Mouse (Mus musculus): Measurements from ENCODE around the gene Olfr539. TPM values are rescaled to one million over a fixed set of nuclear protein-coding genes. Genes with fewer than 3 reads are reported as not detected.

Olfr539 gene
- polyA plus RNA-seq, 1 experiment from 2014 or later: not detected

DNA sequence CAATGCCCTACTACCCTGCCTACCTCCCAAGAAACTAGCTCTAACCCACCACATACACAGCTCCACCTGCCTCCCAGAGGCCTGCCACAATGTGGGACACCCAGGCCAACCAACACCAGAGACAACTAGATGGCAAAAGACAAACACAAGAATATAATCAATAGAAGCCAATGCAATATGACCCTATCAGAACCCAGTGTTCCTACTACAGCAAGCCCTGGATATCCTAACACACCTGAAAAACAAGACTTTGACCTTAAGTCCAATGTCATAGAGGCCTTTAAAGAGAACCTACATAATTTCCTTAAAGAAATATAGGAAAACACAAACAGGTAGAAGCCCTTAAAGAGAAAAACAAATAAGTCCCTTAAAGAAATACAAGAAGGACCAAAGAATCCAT is 65.8 kb downstream of the Olfr539 start:
- Histone ChIP-seq H3K27ac (ENCODE audit: low read depth) (peak overlapping the region; percentile 53), H3K4me3 (ENCODE audit: low read depth, low read length) (no peak overlapping the region), H3K4me2 (ENCODE audit: low read depth, low read length) (no peak overlapping the region), H3K4me1 (ENCODE audit: insufficient read depth) (peaks cover 11% of the 10 kb centered on the region), H3K27me3 (ENCODE audit: insufficient read depth, low read length) (no peaks in the 10 kb centered on the region), H3K9ac (replicated peaks) (no peak overlapping the region), H3K36me3 (replicated peaks; ENCODE audit: insufficient read depth, low read length) (no peaks in the 10 kb centered on the region), H3K9me3 (ENCODE audit: low read length) (no peaks in the 10 kb centered on the region)
- ATAC-seq (peak; percentile 87), DNase-seq (no peak)
- TF ChIP-seq EP300 (IDR thresholded peaks at IDR 0.05; ENCODE audit: low read depth): peak; percentile 72
- no peak for TF ChIP-seq CTCF (IDR thresholded peaks at IDR 0.05; ENCODE audit: low read depth)

Other genes starting within 250 kb of the Olfr539 start
- not detected in 2 replicates for gene Olfr532, start 238.3 kb upstream of the Olfr539 start, polyA plus RNA-seq (2015; fragmentation: Nextera tagmentation; extraction: Ambion mirVana)
- gene Olfr533, start 196.6 kb upstream of the Olfr539 start, polyA plus RNA-seq (2015; fragmentation: Nextera tagmentation; extraction: Ambion mirVana): not detected in 2 replicates
- not detected in 2 replicates for gene Olfr535, start 175.7 kb upstream of the Olfr539 start, polyA plus RNA-seq (2015; fragmentation: Nextera tagmentation; extraction: Ambion mirVana)
- gene Olfr536, start 152.5 kb upstream of the Olfr539 start, polyA plus RNA-seq (2015; fragmentation: Nextera tagmentation; extraction: Ambion mirVana): not detected in 2 replicates
- not detected in 2 replicates for gene Olfr538, start 92.0 kb upstream of the Olfr539 start, polyA plus RNA-seq (2015; fragmentation: Nextera tagmentation; extraction: Ambion mirVana)
- gene Olfr46, start 58.7 kb upstream of the Olfr539 start, polyA plus RNA-seq (2015; fragmentation: Nextera tagmentation; extraction: Ambion mirVana): not detected in 2 replicates
- not detected in 2 replicates for gene Olfr61, start 31.0 kb upstream of the Olfr539 start, polyA plus RNA-seq (2015; fragmentation: Nextera tagmentation; extraction: Ambion mirVana)
- gene Olfr53, start 13.5 kb upstream of the Olfr539 start, polyA plus RNA-seq (2015; fragmentation: Nextera tagmentation; extraction: Ambion mirVana): not detected in 2 replicates
- gene Olfr45, start 22.0 kb downstream of the Olfr539 start, polyA plus RNA-seq (2015; fragmentation: Nextera tagmentation; extraction: Ambion mirVana): not detected in 2 replicates
- gene Olfr541, start 37.3 kb downstream of the Olfr539 start, polyA plus RNA-seq (2015; fragmentation: Nextera tagmentation; extraction: Ambion mirVana): not detected in 2 replicates
- 556 and 629 TPM in 2 replicates for gene Cyp2e1, start 103.8 kb downstream of the Olfr539 start, polyA plus RNA-seq (2015; fragmentation: Nextera tagmentation; extraction: Ambion mirVana)
- gene Syce1, start 127.9 kb downstream of the Olfr539 start, polyA plus RNA-seq (2015; fragmentation: Nextera tagmentation; extraction: Ambion mirVana): not detected in 2 replicates
- 0.14 and 0.21 TPM in 2 replicates for gene Zfp941, start 162.2 kb downstream of the Olfr539 start, polyA plus RNA-seq (2015; fragmentation: Nextera tagmentation; extraction: Ambion mirVana)
- gene Urah, start 175.1 kb downstream of the Olfr539 start, polyA plus RNA-seq (2015; fragmentation: Nextera tagmentation; extraction: Ambion mirVana): 316 TPM in 2 replicates
- gene Scgb1c1, start 185.6 kb downstream of the Olfr539 start, polyA plus RNA-seq (2015; fragmentation: Nextera tagmentation; extraction: Ambion mirVana): not detected in 2 replicates
- not detected in 2 replicates for gene Odf3, start 187.9 kb downstream of the Olfr539 start, polyA plus RNA-seq (2015; fragmentation: Nextera tagmentation; extraction: Ambion mirVana)
- not detected in 2 replicates for gene Gm45785, start 196.4 kb downstream of the Olfr539 start, polyA plus RNA-seq (2015; fragmentation: Nextera tagmentation; extraction: Ambion mirVana)
- gene Ric8a, start 197.0 kb downstream of the Olfr539 start, polyA plus RNA-seq (2015; fragmentation: Nextera tagmentation; extraction: Ambion mirVana): 15.9 and 17.1 TPM in 2 replicates
- gene Bet1l, start 197.6 kb downstream of the Olfr539 start, polyA plus RNA-seq (2015; fragmentation: Nextera tagmentation; extraction: Ambion mirVana): 30.7 and 35.9 TPM in 2 replicates
- 106 and 112 TPM in 2 replicates for gene Psmd13, start 222.0 kb downstream of the Olfr539 start, polyA plus RNA-seq (2015; fragmentation: Nextera tagmentation; extraction: Ambion mirVana)
- gene Sirt3, start 222.4 kb downstream of the Olfr539 start, polyA plus RNA-seq (2015; fragmentation: Nextera tagmentation; extraction: Ambion mirVana): 66.2 and 66.9 TPM in 2 replicates
- 1.2 and 12.7 TPM in 2 replicates for gene Cox8b, start 240.5 kb downstream of the Olfr539 start, polyA plus RNA-seq (2015; fragmentation: Nextera tagmentation; extraction: Ambion mirVana)